Mouse (Mus musculus): ENCODE results near the gene Arvcf. TPM values are rescaled to one million over a fixed set of nuclear protein-coding genes. Genes with fewer than 3 reads are reported as not detected.
A peak's percentile ranks its signal among the peaks of the same experiment; 100 is the strongest.

Arvcf gene
- total and polyA plus RNA-seq, 3 experiments, result 64.0 to 188 (median 154) TPM

GRCm38 (mm10) chr16:18377203-18377602, 29.2 kb downstream of the Arvcf start:
- peaks cover 65% of the 10 kb centered on the region for H3K4me1 ChIP-seq (ENCODE audit: insufficient read depth, low read depth, low read length)
- H3K9me3 ChIP-seq (replicated peaks), result no peaks in the 10 kb centered on the region
- peak; percentile 68 for DNase-seq (ENCODE audit: low spot score)
- peak overlapping the region; percentile 17; the same call in 1 of the 2 replicates for H3K4me3 ChIP-seq (ENCODE audit: low read depth, low read length)
- H3K27me3 ChIP-seq (ENCODE audit: insufficient read depth, low read length), result no peaks in the 10 kb centered on the region
- TF ChIP-seq CTCF (IDR thresholded peaks at IDR 0.05; ENCODE audit: low read depth, low read length), result no peak
- no peak for TF ChIP-seq GATA1 (IDR thresholded peaks at IDR 0.05; ENCODE audit: borderline replicate concordance, low read length)
- no peak for TF ChIP-seq POLR2AphosphoS5 (IDR thresholded peaks at IDR 0.05; ENCODE audit: insufficient replicate concordance, low read depth, low read length)
- TF ChIP-seq GATA2 (IDR thresholded peaks at IDR 0.05; ENCODE audit: borderline replicate concordance, low read depth, low read length), result no peak
- TF ChIP-seq TAL1 (conservative IDR thresholded peaks at IDR 0.05; ENCODE audit: low read depth, low read length), result no peak
- peak; percentile 64 for ATAC-seq (ENCODE audit: extremely low read depth, insufficient number of reproducible peaks, low FRiP score, poor library complexity, severe bottlenecking)
- H3K36me3 ChIP-seq (replicated peaks), result no peaks in the 10 kb centered on the region

DNA sequence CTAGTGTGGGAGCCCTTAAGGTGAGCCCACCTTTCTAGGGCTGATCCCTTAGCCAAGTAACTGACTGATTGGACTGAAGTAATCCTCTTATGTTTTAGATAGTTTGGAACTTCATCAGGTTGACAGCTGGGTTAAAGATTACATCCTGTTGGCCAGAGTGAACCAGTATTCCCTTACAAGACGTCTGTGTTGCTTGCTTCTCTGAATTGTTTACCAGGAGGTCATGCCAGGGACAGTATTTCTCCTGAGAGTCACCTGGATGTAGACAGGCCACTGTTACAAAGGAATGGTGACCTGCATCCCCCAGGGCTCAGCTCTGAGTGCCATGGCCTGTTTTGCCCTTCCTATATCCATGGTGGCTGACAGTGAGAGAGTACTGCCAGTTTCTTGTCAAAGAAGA, 30.5 kb downstream of the Arvcf start:
- H3K36me3 ChIP-seq (replicated peaks), result no peaks in the 10 kb centered on the region
- DNase-seq (ENCODE audit: low spot score), result no peak

DNA sequence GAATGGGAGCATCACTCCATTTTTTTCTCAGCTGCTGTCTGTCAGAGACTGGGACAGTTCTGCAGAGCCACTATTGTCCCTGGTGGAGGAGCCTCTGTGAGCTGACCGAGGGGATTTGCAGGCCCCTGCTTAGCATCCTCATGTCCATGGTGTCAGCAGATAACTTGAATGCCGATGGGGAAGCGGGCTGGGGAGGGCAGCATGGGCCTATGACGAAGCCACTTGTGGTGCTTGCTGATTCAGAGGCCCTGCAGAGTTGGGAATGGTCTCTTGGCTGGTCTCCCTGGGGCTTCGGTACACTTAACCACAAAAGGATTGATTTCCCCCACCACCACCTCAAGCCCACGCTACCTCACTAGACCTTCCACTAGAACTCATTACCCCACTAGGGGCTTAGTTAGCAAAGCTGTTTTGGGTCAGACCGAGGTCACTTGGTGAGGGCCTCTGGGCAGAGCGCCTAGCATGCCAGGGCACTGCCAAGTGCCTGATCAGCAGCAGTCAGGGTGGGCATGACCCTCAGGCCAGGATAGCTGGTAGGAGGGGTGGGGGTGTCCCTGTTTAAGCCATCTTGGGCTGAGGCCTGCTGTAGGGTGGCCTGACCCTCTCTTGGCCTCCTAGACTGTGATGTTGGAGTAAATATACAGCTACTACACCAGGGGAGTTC, 31.5 kb downstream of the Arvcf start:
- H3K27me3 ChIP-seq (ENCODE audit: insufficient read depth, low read length), result no peaks in the 10 kb centered on the region
- no peak for TF ChIP-seq TAL1 (conservative IDR thresholded peaks at IDR 0.05; ENCODE audit: low read depth, low read length)
- TF ChIP-seq POLR2AphosphoS5 (IDR thresholded peaks at IDR 0.05; ENCODE audit: insufficient replicate concordance, low read depth, low read length), result no peak
- TF ChIP-seq GATA1 (IDR thresholded peaks at IDR 0.05; ENCODE audit: borderline replicate concordance, low read length), result no peak
- no peak for TF ChIP-seq CTCF (IDR thresholded peaks at IDR 0.05; ENCODE audit: low read depth, low read length)
- TF ChIP-seq GATA2 (IDR thresholded peaks at IDR 0.05; ENCODE audit: borderline replicate concordance, low read depth, low read length), result no peak

More for the DNA sequence above, 30.5 kb downstream of the Arvcf start:
- H3K4me1 ChIP-seq (ENCODE audit: insufficient read depth, low read depth, low read length), result peaks cover 68% of the 10 kb centered on the region
- TF ChIP-seq CTCF (IDR thresholded peaks at IDR 0.05; ENCODE audit: low read depth, low read length), result no peak
- TF ChIP-seq TAL1 (conservative IDR thresholded peaks at IDR 0.05; ENCODE audit: low read depth, low read length), result no peak
- TF ChIP-seq POLR2AphosphoS5 (IDR thresholded peaks at IDR 0.05; ENCODE audit: insufficient replicate concordance, low read depth, low read length), result no peak
- no peak for TF ChIP-seq GATA2 (IDR thresholded peaks at IDR 0.05; ENCODE audit: borderline replicate concordance, low read depth, low read length)
- TF ChIP-seq GATA1 (IDR thresholded peaks at IDR 0.05; ENCODE audit: borderline replicate concordance, low read length), result no peak
- no peak for ATAC-seq (ENCODE audit: extremely low read depth, insufficient number of reproducible peaks, low FRiP score, poor library complexity, severe bottlenecking)
- H3K27me3 ChIP-seq (ENCODE audit: insufficient read depth, low read length), result no peaks in the 10 kb centered on the region
- no peak overlapping the region for H3K4me3 ChIP-seq (ENCODE audit: low read depth, low read length)
- no peaks in the 10 kb centered on the region for H3K9me3 ChIP-seq (replicated peaks)

GRCm38 (mm10) chr16:18380495-18381063, 32.6 kb downstream of the Arvcf start:
- DNase-seq (ENCODE audit: low spot score) (no peak), ATAC-seq (ENCODE audit: extremely low read depth, insufficient number of reproducible peaks, low FRiP score, poor library complexity, severe bottlenecking) (no peak)
- no peaks in the 10 kb centered on the region for H3K9me3 ChIP-seq (replicated peaks)
- no peaks in the 10 kb centered on the region for H3K36me3 ChIP-seq (replicated peaks)
- H3K4me1 ChIP-seq (ENCODE audit: insufficient read depth, low read depth, low read length), result peaks cover 70% of the 10 kb centered on the region
- no peaks in the 10 kb centered on the region for H3K27me3 ChIP-seq (ENCODE audit: insufficient read depth, low read length)
- H3K4me3 ChIP-seq (ENCODE audit: low read depth, low read length), result no peak overlapping the region
- TF ChIP-seq GATA2 (IDR thresholded peaks at IDR 0.05; ENCODE audit: borderline replicate concordance, low read depth, low read length) (no peak), POLR2AphosphoS5 (IDR thresholded peaks at IDR 0.05; ENCODE audit: insufficient replicate concordance, low read depth, low read length) (no peak), CTCF (IDR thresholded peaks at IDR 0.05; ENCODE audit: low read depth, low read length) (no peak), TAL1 (conservative IDR thresholded peaks at IDR 0.05; ENCODE audit: low read depth, low read length) (no peak)

More for the DNA sequence above, 31.5 kb downstream of the Arvcf start:
- Histone ChIP-seq H3K36me3 (replicated peaks) (no peaks in the 10 kb centered on the region), H3K9me3 (replicated peaks) (no peaks in the 10 kb centered on the region), H3K4me3 (ENCODE audit: low read depth, low read length) (no peak overlapping the region), H3K4me1 (ENCODE audit: insufficient read depth, low read depth, low read length) (peaks cover 67% of the 10 kb centered on the region)
- ATAC-seq (ENCODE audit: extremely low read depth, insufficient number of reproducible peaks, low FRiP score, poor library complexity, severe bottlenecking), result no peak
- DNase-seq (ENCODE audit: low spot score), result no peak

DNA sequence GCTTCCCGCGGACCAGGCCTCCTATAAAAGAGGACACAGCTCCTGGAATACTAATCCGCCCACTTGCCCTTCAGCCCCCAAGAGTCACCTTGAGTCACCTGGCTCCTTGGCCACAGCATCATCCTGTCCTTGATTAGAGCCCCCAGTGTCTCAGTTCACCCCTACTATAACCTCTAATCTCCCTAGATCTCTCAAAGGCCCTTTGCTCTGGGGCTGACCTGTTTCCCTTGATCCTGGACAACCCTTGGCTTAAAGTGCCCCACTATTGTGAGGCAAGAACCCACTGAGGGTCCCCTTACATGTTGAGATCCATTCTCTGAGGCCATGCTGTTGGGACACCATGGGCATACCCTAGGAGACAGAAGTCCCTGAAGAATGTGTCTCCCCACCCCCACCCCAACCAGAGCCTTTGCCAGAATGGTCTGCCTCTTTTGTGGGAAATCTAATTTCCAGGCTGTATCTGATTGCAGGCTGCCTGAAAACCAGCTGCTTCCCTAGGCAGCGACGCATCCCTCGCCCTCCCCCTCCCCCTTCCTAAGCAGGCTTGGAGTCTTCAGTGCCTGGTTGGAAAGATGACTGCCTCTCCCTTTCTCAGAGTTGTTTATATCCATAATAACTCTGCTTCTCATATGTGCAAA, 33.8 kb downstream of the Arvcf start:
- Histone ChIP-seq H3K4me1 (ENCODE audit: insufficient read depth, low read depth, low read length) (peaks cover 69% of the 10 kb centered on the region), H3K4me3 (ENCODE audit: low read depth, low read length) (no peak overlapping the region), H3K9me3 (replicated peaks) (no peaks in the 10 kb centered on the region), H3K27me3 (ENCODE audit: insufficient read depth, low read length) (no peaks in the 10 kb centered on the region), H3K36me3 (replicated peaks) (no peaks in the 10 kb centered on the region)
- ATAC-seq (ENCODE audit: extremely low read depth, insufficient number of reproducible peaks, low FRiP score, poor library complexity, severe bottlenecking) (no peak), DNase-seq (ENCODE audit: low spot score) (no peak)
- TF ChIP-seq GATA2 (IDR thresholded peaks at IDR 0.05; ENCODE audit: borderline replicate concordance, low read depth, low read length), result no peak

DNA sequence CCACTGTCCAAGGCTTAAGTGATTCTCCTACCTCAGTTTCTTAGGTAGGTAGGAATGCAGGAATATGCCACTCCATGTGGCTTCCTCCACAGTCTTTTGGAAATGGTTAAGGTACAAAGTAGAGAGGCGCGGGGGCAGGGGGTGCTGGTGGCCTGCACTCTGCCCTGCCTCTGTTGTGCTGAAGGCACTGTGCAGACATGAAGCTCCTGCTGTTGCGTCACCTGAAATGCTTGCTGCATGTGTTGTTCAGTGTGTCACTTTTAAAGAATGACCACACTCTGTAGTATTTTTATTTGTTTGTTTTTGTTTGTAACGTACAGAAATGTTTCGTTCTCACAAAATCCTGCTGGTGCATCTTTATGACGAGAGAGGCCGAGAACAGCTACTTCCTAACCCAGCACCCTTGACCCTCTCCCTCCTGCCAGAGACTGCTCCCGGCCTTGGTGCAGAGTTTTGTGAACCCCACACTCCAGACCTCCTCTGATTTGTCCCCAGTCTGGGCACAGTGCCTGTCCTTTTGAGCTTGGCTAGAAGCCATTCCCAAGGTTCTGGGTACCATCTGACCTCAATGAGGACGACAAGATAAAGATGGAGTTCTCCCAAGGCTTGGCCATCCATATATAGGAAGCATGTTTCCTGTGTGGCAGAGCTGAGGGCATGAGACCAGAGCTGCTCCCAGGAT, 35.2 kb downstream of the Arvcf start:
- TF ChIP-seq GATA2 (IDR thresholded peaks at IDR 0.05; ENCODE audit: borderline replicate concordance, low read depth, low read length), result no peak
- no peak for TF ChIP-seq CTCF (IDR thresholded peaks at IDR 0.05; ENCODE audit: low read depth, low read length)
- TF ChIP-seq GATA1 (IDR thresholded peaks at IDR 0.05; ENCODE audit: borderline replicate concordance, low read length), result no peak
- TF ChIP-seq POLR2AphosphoS5 (IDR thresholded peaks at IDR 0.05; ENCODE audit: insufficient replicate concordance, low read depth, low read length), result no peak
- no peak for DNase-seq (ENCODE audit: low spot score)
- H3K27me3 ChIP-seq (ENCODE audit: insufficient read depth, low read length), result no peaks in the 10 kb centered on the region
- ATAC-seq (ENCODE audit: extremely low read depth, insufficient number of reproducible peaks, low FRiP score, poor library complexity, severe bottlenecking), result no peak
- no peaks in the 10 kb centered on the region for H3K9me3 ChIP-seq (replicated peaks)
- H3K4me1 ChIP-seq (ENCODE audit: insufficient read depth, low read depth, low read length), result peaks cover 70% of the 10 kb centered on the region
- H3K36me3 ChIP-seq (replicated peaks), result no peaks in the 10 kb centered on the region
- H3K4me3 ChIP-seq (ENCODE audit: low read depth, low read length), result no peak overlapping the region
